Mouse (Mus musculus) hindbrain, embryonic 10.5 days (tissue): ENCODE measurements at regions not wholly inside any gene's neighbourhood (a gene's known extent, or its start where the extent isn't known, plus 50 kb on each side); places are given as distances from the start of the nearest gene placed in this dataset.

ENCODE experiments used
- DNase-seq: peaks from one replicate; pipeline ENCODE4 v3.0.0-alpha.2; 2017; ENCODE audit warnings: low spot score
- H3K27ac ChIP-seq: fragments of 300-500 bp; sonication (generic); 2 replicates; pipeline ENCODE4 v1.5.1; 2016; ENCODE audit warnings: mild to moderate bottlenecking, moderate library complexity
- H3K27me3 ChIP-seq: fragments of 300-500 bp; sonication (generic); 2 replicates; pipeline ENCODE4 v1.6.1; 2016; ENCODE audit warnings: mild to moderate bottlenecking; ENCODE audit not compliant: poor library complexity, insufficient read depth, severe bottlenecking
- H3K36me3 ChIP-seq: fragments of 300-500 bp; sonication (generic); 2 replicates; pipeline ENCODE4 v1.6.1; 2016; ENCODE audit warnings: mild to moderate bottlenecking, moderate library complexity
- H3K4me1 ChIP-seq: fragments of 300-500 bp; sonication (generic); replicated peaks from 2 replicates; pipeline ENCODE4 v1.6.1; 2016; ENCODE audit warnings: mild to moderate bottlenecking
- H3K4me3 ChIP-seq: fragments of 300-500 bp; sonication (generic); 2 replicates; pipeline ENCODE4 v1.5.1; 2016; ENCODE audit warnings: mild to moderate bottlenecking, moderate library complexity
- H3K9me3 ChIP-seq: fragments of 300-500 bp; sonication (generic); 2 replicates; pipeline ENCODE4 v1.6.1; 2016; ENCODE audit warnings: mild to moderate bottlenecking, moderate library complexity
- WGBS: fragments of 180-500 bp; shearing (Covaris S2); methylation state at CpG from one replicate; pipeline ENCODE4 v1.1.7; 2016; 5-methylcytosine and 5-hydroxymethylcytosine counted together

DNA sequence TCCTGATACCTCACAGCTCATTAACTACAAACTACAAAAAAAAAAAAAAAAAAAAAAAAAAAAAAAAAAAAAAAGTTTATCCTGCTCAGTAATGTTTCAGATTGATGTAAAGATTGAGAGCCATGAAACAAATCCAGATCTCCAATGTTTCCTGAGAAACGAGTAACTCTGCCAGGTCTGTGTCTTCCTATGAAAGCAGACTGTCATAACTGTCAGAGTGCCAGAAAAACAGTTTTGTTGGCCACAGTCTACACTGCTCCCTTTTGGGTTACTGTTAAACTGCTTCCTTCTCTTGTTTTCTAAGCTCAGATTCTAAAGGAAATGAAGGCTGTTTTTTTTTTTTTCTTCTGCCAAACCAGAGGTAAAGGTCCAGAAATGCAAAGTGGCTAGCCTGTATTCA lies 144.6 kb upstream of the Vstm2b start:
- no peaks in the 10 kb centered on the region for H3K4me1 ChIP-seq
- no peak overlapping the region for H3K27ac ChIP-seq
- H3K4me3 ChIP-seq, result no peak overlapping the region
- WGBS, result 74% methylated on average over 1 of the region's 1 CpGs
- no peaks in the 10 kb centered on the region for H3K27me3 ChIP-seq
- no peak for DNase-seq
- no peaks in the 10 kb centered on the region for H3K36me3 ChIP-seq
- no peaks in the 10 kb centered on the region for H3K9me3 ChIP-seq

DNA sequence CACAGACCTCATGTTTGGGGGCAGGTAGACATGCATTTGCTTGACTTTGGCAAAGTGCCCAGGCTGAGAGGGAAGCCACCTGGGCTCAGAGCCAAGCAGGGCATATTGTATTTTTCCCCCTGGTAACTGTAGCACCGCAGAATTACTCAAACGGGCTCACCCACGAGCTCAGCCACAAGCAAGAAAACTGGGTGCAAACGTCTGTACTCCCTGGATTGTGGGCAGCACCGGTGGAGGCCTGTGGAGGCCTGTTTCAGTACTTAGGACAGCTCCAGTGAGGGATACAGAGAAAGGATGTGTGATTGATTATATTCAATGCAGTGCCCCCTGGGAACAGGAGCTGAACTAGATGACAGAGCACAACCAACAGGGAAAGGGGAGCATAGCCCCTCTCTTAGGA lies 135.6 kb upstream of the Vstm2b start:
- H3K27me3 ChIP-seq, result no peaks in the 10 kb centered on the region
- no peaks in the 10 kb centered on the region for H3K9me3 ChIP-seq
- WGBS, result 21% methylated on average over 5 of the region's 5 CpGs
- peak; percentile 25 for DNase-seq
- H3K4me3 ChIP-seq, result no peak overlapping the region
- no peak overlapping the region for H3K27ac ChIP-seq
- H3K4me1 ChIP-seq, result no peaks in the 10 kb centered on the region
- H3K36me3 ChIP-seq, result no peaks in the 10 kb centered on the region

DNA sequence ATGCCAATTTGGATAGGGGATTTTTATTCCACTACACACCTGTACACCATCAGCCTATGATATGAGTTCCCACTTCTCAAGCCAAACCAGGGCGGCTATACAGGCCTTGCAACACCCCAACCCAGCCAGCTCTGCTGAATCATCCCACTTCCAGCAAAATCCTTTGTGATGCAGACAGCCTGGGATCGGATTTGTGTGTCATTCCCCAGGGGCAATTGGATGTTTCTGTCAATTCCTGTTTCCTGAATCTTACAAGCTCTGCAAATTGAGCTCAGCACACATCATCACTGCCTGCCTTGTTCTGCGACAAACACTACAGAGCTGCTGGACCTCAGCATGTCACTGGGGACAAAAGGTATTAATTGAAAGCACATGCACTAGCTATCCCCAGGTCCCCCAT lies 132.0 kb upstream of the Vstm2b start:
- Histone ChIP-seq H3K9me3 (no peaks in the 10 kb centered on the region), H3K27ac (no peak overlapping the region), H3K27me3 (no peaks in the 10 kb centered on the region), H3K36me3 (no peaks in the 10 kb centered on the region), H3K4me1 (no peaks in the 10 kb centered on the region), H3K4me3 (no peak overlapping the region)
- DNase-seq, result no peak
- 46% methylated on average over 3 of the region's 3 CpGs for WGBS

DNA sequence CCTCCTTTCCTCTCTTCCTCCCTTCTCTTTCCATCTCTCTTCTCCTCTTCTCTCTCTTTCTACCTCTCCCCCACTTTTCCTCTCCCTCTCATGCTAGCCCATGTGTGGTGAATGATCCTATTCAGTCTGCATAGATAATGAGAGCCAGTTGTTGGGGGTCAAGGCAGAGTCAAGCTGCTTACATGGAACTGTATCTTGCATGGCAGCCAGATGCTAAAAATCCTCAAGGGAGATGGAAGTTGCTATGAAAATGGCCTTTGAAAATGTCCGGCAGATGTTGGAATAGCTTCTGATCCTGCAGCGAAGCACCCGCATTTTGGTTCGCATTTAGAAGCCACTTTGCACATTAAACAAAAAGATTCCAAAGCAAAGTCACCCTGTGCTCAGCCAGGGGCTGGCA lies 121.9 kb upstream of the Vstm2b start:
- Histone ChIP-seq H3K36me3 (no peaks in the 10 kb centered on the region), H3K4me3 (no peak overlapping the region), H3K27me3 (no peaks in the 10 kb centered on the region), H3K27ac (0 out of 2 replicates have a peak overlapping the region, but pooled peaks have one; percentile 29), H3K9me3 (no peaks in the 10 kb centered on the region), H3K4me1 (peaks cover 17% of the 10 kb centered on the region)
- DNase-seq, result peak; percentile 55
- 31% methylated on average over 4 of the region's 4 CpGs for WGBS

DNA sequence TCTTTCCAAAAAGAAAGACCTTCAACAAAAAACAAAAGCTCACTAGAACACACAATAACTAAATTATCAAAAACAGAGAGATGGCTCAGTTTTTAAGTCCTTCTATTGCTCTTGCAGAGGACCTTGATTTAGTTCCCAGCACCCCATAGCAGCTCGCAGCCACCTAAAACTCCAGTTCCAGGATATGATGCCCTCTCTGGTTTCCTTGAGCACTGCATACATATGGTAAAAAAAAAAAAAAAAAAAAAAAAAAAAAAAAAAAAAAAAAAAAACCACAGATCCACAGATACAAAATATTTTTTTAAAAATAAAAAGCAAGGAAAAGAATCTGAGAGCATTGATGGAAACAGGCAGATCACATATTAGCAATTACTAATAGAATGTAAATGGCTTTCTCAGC lies 113.2 kb upstream of the Vstm2b start:
- H3K27ac ChIP-seq, result no peak overlapping the region
- no peak overlapping the region for H3K4me3 ChIP-seq
- DNase-seq, result no peak
- H3K27me3 ChIP-seq, result no peaks in the 10 kb centered on the region
- H3K9me3 ChIP-seq, result no peaks in the 10 kb centered on the region
- 89% methylated on average over 1 of the region's 1 CpGs for WGBS
- no peaks in the 10 kb centered on the region for H3K36me3 ChIP-seq
- H3K4me1 ChIP-seq, result no peaks in the 10 kb centered on the region

DNA sequence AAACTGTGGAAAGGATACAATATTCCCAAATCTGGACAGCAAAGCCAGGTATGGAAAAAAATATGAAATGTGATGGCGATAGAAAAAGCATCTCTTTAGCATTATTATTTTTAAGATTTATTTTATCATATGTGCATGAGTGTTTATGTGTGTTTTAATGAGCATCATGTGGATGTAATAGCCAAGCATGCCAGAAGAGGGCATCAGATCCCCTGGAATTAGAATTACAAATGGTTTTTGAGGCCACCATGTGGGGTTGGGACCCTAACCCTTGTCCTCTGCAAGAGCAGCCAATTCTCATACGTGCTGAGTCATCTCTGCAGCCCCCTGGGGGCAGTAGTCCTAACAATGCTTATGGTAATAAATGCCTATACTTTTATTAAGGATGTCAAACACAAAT lies 111.4 kb upstream of the Vstm2b start:
- WGBS, result 63% methylated on average over 2 of the region's 2 CpGs
- H3K9me3 ChIP-seq, result no peaks in the 10 kb centered on the region
- no peaks in the 10 kb centered on the region for H3K36me3 ChIP-seq
- no peak for DNase-seq
- no peaks in the 10 kb centered on the region for H3K4me1 ChIP-seq
- no peak overlapping the region for H3K4me3 ChIP-seq
- H3K27ac ChIP-seq, result no peak overlapping the region
- H3K27me3 ChIP-seq, result no peaks in the 10 kb centered on the region

DNA sequence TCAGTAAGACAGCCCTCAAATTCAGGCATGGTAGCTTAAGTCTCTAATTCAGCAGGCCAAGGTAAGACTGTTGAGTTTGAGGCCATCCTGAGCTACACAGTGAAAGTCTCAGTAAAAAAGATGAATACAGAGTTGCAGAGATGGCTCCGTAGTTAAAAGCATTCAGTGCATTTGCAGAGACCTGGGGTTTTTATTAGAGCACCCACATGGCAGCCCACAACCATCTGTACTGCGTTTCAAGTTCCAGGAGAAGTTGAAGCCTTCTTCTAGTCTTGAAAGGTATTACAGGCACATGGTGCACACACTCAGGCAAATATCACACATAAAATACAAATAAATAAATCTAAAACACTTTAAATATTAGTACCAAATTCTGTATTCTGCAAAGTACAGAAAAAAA lies 109.6 kb upstream of the Vstm2b start:
- H3K9me3 ChIP-seq, result no peaks in the 10 kb centered on the region
- H3K4me1 ChIP-seq, result no peaks in the 10 kb centered on the region
- no peaks in the 10 kb centered on the region for H3K36me3 ChIP-seq
- H3K27me3 ChIP-seq, result no peaks in the 10 kb centered on the region
- no peak overlapping the region for H3K27ac ChIP-seq
- 82% methylated on average over 2 of the region's 2 CpGs for WGBS
- no peak overlapping the region for H3K4me3 ChIP-seq
- DNase-seq, result no peak

DNA sequence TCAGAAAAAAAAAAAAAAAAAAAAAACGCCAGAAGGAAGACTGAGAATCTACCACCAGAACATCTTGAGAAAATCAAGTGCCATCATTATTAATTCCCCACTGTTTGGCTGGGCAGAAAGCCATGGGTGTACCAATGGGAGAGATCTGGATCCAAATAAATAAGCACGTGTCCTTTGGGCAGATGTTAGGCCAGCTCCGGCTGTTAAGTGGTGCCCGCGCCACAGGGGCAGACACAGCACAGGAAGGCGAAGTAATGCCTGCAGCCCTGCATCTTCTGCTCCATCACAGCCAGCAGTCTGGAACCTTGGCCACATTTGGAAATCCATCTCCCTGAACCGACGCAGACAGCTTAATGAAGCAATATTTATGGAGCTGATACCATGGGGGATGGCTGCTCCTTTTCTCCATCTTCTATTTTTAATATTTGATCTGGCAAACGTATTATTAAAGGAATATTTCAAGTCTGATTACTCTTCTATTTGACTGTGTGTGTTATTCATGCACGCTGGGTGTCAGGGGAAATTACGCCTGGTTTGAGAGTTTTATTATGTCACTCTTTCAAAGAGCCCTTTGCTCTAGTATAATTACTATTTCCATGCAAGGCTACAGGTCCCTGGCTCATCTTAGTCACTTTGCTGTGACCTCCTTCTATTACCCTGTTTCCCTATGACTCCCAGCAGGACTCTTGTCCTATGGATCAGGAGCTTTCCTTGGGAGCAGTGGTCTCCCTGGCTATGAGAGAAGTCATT lies 103.5 kb upstream of the Vstm2b start:
- H3K4me3 ChIP-seq, result no peak overlapping the region
- no peaks in the 10 kb centered on the region for H3K36me3 ChIP-seq
- no peak for DNase-seq
- H3K27ac ChIP-seq, result no peak overlapping the region
- no peaks in the 10 kb centered on the region for H3K4me1 ChIP-seq
- no peaks in the 10 kb centered on the region for H3K9me3 ChIP-seq
- H3K27me3 ChIP-seq, result no peaks in the 10 kb centered on the region
- WGBS, result 89% methylated on average over 11 of the region's 11 CpGs

DNA sequence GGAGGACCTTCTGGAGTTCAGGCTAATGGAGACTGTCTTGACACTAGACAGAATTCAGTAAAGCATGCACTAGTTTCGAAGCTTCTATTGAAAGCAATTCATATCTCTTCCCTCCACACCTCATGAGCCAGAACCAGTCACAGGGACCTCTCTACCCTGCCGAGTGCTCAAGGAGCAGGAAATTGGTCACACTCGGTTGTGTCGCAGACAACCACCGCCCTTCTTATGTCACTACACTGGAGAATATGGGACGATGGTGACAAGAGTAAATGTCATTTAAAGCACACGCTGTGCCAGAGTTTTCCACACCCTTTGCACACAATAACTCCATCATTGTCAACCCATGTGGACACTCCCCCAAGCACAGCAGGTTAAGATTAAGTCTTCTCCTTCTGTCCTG lies 98.3 kb upstream of the Vstm2b start:
- Histone ChIP-seq H3K4me1 (no peaks in the 10 kb centered on the region), H3K4me3 (no peak overlapping the region), H3K36me3 (no peaks in the 10 kb centered on the region), H3K27ac (no peak overlapping the region), H3K9me3 (no peaks in the 10 kb centered on the region), H3K27me3 (no peaks in the 10 kb centered on the region)
- DNase-seq, result no peak
- WGBS, result 66% methylated on average over 7 of the region's 7 CpGs

DNA sequence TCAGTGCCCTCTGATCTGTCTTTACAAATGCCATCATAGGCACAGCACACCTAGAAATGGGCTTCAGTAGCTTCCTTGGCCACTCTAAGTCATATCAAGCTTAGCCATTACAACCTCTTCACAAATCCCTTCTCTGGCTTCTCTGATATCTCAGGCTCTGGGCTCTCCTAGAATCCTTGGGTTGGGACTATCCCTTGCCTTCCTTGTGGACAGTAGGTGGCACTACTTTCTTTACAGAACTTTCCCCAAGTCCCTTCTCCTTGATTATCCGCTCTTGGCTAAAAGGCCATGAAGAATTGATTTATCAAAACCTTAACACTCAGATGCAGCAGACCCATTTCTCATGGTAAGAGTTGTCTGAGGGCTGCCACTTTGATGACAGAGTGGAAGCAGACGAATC lies 96.8 kb upstream of the Vstm2b start:
- Histone ChIP-seq H3K36me3 (no peaks in the 10 kb centered on the region), H3K4me1 (no peaks in the 10 kb centered on the region), H3K4me3 (no peak overlapping the region), H3K9me3 (no peaks in the 10 kb centered on the region), H3K27ac (no peak overlapping the region), H3K27me3 (no peaks in the 10 kb centered on the region)
- WGBS, result 69% methylated on average over 2 of the region's 2 CpGs
- DNase-seq, result no peak

DNA sequence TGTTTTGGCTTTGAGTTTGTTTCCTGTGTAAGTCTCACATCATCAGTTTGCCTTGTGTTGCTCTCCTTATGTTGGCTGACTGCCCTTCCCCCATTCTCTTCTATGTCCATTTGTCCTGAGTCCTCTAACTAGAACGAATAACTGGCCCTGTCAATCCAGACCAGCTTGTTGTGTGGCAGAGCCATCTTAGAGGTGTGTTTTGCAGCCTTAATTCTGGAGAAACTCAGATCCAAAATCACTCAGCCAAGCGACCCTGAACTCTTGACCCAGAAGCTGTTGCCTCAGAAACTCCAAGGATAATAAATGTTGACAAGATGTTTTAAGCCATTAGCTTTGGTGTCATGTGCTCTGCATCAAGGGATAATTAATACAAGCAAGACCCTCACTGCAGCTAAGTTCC lies 92.9 kb upstream of the Vstm2b start:
- H3K9me3 ChIP-seq, result no peaks in the 10 kb centered on the region
- H3K36me3 ChIP-seq, result no peaks in the 10 kb centered on the region
- H3K4me3 ChIP-seq, result no peak overlapping the region
- no peaks in the 10 kb centered on the region for H3K4me1 ChIP-seq
- WGBS, result 62% methylated on average over 2 of the region's 2 CpGs
- no peak for DNase-seq
- no peaks in the 10 kb centered on the region for H3K27me3 ChIP-seq
- H3K27ac ChIP-seq, result no peak overlapping the region

DNA sequence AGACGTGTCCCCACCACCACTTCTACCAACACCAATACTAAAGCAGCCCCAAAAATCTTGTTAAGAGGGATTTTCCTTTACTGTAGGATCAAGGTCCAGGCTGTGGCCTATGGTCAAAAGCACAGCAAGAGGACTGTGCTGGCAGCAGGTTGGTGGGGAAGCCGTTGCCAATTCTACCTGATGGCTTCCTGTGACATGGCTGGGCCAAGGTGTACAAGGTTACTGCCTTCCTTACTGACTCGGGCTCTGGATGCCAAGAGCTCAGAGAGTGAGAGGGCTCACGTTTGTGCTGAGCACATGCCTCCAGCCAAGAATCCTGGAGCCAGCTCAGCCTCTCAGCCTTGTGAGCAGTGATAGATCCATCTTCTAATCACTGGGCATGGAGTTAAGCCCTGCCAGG lies 92.3 kb upstream of the Vstm2b start:
- H3K9me3 ChIP-seq, result no peaks in the 10 kb centered on the region
- no peaks in the 10 kb centered on the region for H3K36me3 ChIP-seq
- H3K27me3 ChIP-seq, result no peaks in the 10 kb centered on the region
- H3K27ac ChIP-seq, result no peak overlapping the region
- no peak for DNase-seq
- H3K4me3 ChIP-seq, result no peak overlapping the region
- 82% methylated on average over 4 of the region's 4 CpGs for WGBS
- no peaks in the 10 kb centered on the region for H3K4me1 ChIP-seq

DNA sequence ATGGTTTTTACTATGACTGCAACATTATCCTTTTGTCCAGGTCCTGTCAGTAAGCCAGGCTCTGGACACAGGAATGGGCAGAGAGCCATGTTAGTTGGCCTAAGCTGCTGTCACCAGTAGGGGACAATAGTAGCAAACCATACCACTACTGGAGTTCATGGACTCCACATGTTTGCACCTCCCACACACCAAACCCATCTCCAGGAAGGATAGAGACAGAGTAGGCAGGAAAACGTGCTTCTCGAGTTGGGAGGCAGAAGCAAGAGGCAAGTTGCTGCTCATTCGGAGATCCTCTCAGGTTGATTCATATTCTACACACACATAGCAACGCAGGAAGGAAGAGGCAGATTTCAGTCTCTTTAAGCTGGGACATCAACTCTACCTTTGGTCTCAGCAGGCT lies 85.2 kb upstream of the Vstm2b start:
- no peak overlapping the region for H3K4me3 ChIP-seq
- DNase-seq, result no peak
- H3K27me3 ChIP-seq, result no peaks in the 10 kb centered on the region
- no peaks in the 10 kb centered on the region; the same call in 1 of the 2 replicates for H3K4me1 ChIP-seq
- H3K36me3 ChIP-seq, result no peaks in the 10 kb centered on the region
- no peaks in the 10 kb centered on the region for H3K9me3 ChIP-seq
- no peak overlapping the region for H3K27ac ChIP-seq
- WGBS, result 86% methylated on average over 4 of the region's 4 CpGs

DNA sequence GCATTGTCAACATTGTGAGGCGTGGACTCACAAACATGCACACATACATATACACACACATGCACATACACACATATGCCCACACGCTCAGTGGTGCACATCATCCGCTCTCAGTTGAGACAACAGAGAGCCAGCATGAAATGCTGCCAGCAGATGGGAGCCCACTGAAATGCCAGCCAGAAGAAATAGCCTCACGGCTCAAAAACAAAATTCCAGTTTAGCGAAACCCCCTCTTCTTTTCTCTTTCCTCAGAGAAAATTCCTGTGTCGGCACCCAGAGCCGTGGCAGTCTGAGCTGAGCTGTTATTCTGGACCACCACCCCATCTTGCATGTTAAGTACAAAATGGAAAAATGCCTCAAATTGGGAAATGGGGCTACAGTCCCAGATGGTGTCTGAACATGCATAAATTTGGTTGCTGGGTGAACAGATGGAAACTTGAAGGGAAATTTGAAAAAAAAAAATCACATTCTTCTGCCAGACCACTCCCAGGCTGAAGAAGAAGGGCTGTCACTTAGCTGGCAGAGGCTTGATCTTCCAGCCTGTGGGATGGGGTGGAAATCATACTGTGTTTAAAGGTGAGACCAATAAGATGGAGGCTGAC lies 72.9 kb upstream of the Vstm2b start:
- H3K4me3 ChIP-seq, result no peak overlapping the region
- no peaks in the 10 kb centered on the region for H3K4me1 ChIP-seq
- WGBS, result 90% methylated on average over 7 of the region's 7 CpGs
- H3K27me3 ChIP-seq, result no peaks in the 10 kb centered on the region
- H3K9me3 ChIP-seq, result no peaks in the 10 kb centered on the region
- H3K36me3 ChIP-seq, result no peaks in the 10 kb centered on the region
- DNase-seq, result no peak
- no peak overlapping the region for H3K27ac ChIP-seq
